In the genomic region with DNA sequence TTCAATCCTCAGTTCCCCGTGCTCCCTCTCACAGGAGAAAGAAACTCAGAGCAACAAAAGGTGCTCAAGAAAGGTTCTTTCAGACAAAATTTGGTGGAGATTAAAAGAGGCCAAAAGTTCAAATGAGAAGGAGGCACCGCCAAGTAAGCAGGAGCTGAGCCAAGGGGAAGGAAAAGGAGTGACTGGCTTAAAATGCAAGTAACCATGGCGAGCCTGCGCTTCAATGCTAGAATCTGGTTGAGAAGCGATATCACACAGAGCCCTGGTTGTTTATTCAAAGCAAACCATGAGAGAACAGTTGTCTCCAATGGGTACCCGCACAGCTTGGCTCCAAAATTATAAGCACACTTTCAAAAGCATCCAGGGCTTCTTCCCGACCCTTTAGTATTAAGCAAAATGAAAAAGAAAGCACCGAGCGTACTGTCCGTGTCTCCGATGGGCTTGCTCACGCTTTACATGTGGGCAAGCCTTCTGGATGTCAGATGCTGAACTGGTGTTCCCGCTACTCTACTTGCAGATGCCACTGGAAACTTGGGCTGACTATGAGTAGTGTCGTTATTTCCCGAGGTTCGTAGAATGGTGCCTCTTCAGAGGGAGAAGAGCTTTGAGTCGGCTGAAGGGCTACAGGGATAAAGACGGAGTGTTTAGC, we compare ENCODE assay signal across 10 mouse cellular contexts.
DNase-seq lines count a peak whose midpoint lies in the region; ATAC-seq and TF ChIP-seq lines count a peak whose summit lies in the region.
"Had no signal": no experiment of that assay in that cellular context is flagged by ENCODE, and none has a peak within 500 bp of the region (broad histone marks: within the 10 kb centered on the region; RNA-seq: fewer than 3 reads in every experiment).

No protein-coding gene starts in this region.

- peak overlapping the region; percentile 32 for H3K4me2 ChIP-seq in hindbrain, postnatal 0 days (ENCODE audit: low read depth, low read length)

- H3K27ac ChIP-seq in hindbrain, postnatal 0 days: peak overlapping the region; percentile 26; the same call in 1 of the 2 replicates
- H3K27ac ChIP-seq: gastrocnemius, adult 2 months had no signal

- peak; percentile 36 for DNase-seq in cerebellum, adult 11-12 months
- peak; percentile 35 for DNase-seq in cerebellum, adult 9-10 months
- peak; percentile 82 for DNase-seq in hindbrain, postnatal 0 days (ENCODE audit: low spot score)
- DNase-seq in left cerebral cortex, postnatal 36 days (ENCODE audit: low spot score in 2 of 2): peak; percentile 15 to 35
- no peak for DNase-seq in kidney, adult 9 months
- no peak for DNase-seq in gastrocnemius, adult 8-10 months (ENCODE audit: low spot score in 2 of 2)
- DNase-seq: gastrocnemius, adult 2 months; thymus, postnatal 36 days had no signal

- ATAC-seq in hindbrain, postnatal 0 days: peak; percentile 95
- ATAC-seq in monocyte, adult 5-6 weeks (replicated peaks; ENCODE audit: insufficient number of reproducible peaks, low FRiP score, low TSS enrichment, poor library complexity, severe bottlenecking): no peak
- ATAC-seq: intestine, postnatal 0 days had no signal

- TF ChIP-seq CTCF in hindbrain, postnatal 0 days (IDR thresholded peaks at IDR 0.05; ENCODE audit: low read depth): no peak

- H3K36me3 ChIP-seq in hindbrain, postnatal 0 days (ENCODE audit: insufficient read depth, low read length): no peaks in the 10 kb centered on the region

- H3K27me3 ChIP-seq in hindbrain, postnatal 0 days (ENCODE audit: insufficient read depth, low read length): no peaks in the 10 kb centered on the region

- H3K4me1 ChIP-seq in hindbrain, postnatal 0 days (ENCODE audit: insufficient read depth, low read length): no peaks in the 10 kb centered on the region

- H3K9me3 ChIP-seq in hindbrain, postnatal 0 days (ENCODE audit: low read length): no peaks in the 10 kb centered on the region

- 32% methylated on average over 18 of the region's 18 CpGs for WGBS in hindbrain, postnatal 0 days

- no peak overlapping the region for H3K4me3 ChIP-seq in hindbrain, postnatal 0 days (ENCODE audit: low read length)
- H3K4me3 ChIP-seq: gastrocnemius, adult 2 months had no signal

- intact Hi-C loops in left cerebral cortex, postnatal 36 days (cut with DNase I): no loop called here

- no peak overlapping the region for H3K9ac ChIP-seq in hindbrain, postnatal 0 days (replicated peaks; ENCODE audit: low read length)

Comparison
In these comparisons a context has a peak if more than half of its experiments do, and no peak if none do; other contexts are left out.
1. DNase-seq: peak in cerebellum, adult 11-12 months (single experiment), cerebellum, adult 9-10 months (single experiment), hindbrain, postnatal 0 days (single experiment) and left cerebral cortex, postnatal 36 days (2 of 2); none in kidney, adult 9 months (single experiment) and gastrocnemius, adult 8-10 months (0 of 2).